Mouse (Mus musculus) hematopoietic stem cell, adult 5-6 weeks (primary cell): ENCODE data around the gene Nsfl1c. TPM values are rescaled to one million over a fixed set of nuclear protein-coding genes. Genes with fewer than 3 reads are reported as not detected.

Experiments
- ATAC-seq, 2 experiments: fragments of 125-278 bp in 1 of 2; replicated peaks in 1 of 2; 2 replicates each; pipeline ENCODE4 v1.8.0; 2016 to 2017; ENCODE audit warnings: inconsistent platforms in 2 of 2, mild to moderate bottlenecking in 2 of 2, moderate number of reproducible peaks in 2 of 2, low read depth in 1 of 2, moderate TSS enrichment in 1 of 2; ENCODE audit not compliant: low FRiP score in 2 of 2, poor library complexity in 2 of 2, severe bottlenecking in 2 of 2, insufficient read depth in 1 of 2, low TSS enrichment in 1 of 2
- total RNA-seq: library from RNA; stranded (forward); fragments of 172-1452, 232-1000 nt; gene quantifications from 2 replicates; pipeline ENCODE4 v1.2.3, GENCODE M21; 2017

Nsfl1c gene
- total RNA-seq, 1 experiment from 2014 or later, result 152 TPM

DNA sequence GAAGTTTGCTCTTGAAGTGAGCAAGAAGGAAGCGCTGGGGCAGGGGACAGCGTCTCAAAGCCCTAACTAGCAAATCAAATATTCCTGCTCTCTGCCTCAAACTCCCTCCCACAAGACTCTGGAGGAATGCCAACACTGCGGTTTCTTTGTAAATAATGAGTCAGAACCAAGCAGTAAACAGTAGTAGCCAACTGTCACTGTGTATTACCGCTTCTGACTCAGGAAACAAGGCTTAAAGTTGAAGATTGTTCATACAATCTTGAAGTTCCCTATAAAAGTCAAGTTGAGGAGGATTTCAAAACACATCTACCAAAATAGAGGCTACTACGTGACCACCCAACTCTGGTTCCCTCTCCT, 42.6 kb downstream of the Nsfl1c start:
- ATAC-seq, result peak; percentile 44 to 47

DNA sequence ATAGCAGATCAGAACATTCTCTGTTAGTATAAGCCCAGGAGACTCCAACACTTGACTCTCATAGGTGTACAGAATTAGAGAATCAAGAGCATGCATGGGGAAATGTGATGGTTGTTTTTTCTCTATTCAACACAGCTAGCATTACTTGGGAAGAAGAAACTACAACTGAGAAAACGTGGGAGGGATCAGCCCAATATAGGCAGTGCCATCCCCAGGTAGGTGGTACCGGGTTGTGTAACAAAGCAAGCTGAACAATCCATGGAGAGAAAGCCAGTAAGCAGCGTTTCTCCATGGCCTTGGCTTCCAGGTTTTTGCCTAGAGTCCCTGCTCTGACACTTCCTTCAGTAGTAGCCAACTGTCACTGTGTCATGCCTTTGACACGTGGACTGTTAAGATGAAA, 44.7 kb downstream of the Nsfl1c start:
- ATAC-seq, result no peak

DNA sequence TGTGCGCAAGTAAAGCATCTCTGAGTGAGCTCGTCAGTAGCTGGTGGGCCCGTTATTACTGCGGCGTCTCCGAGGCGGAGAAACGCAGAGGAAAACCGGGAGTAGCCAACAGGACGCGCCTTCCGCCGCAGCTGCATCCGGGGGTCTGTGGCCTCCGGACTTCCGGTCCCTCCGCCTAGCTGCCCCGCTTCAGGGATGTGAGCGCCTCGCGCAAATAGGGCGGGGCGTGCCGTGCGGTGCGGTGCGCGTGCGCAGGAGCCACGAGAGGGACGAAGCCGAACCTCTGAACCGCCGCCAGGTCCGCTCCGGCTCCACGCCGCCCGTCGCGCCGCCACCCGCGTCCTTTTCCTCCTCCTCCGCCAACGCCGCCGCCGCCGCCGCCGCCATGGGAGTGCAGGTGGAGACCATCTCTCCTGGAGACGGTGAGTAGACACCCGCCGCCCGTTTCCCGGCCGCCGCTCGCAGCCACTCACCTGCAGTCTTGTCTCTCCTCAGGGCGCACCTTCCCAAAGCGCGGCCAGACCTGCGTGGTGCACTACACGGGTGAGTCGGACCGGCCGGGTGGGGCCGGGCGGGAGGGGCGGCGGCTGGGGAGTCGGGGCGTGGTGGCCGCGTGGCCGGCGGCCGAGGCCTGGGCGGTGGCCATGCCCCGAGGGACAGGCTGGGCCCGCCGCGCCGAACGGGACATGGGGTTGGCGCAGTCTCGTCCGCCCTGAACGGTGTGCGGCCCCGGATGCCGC, 48.5 kb downstream of the Nsfl1c start, which contains the start of gene Fkbp1a:
Gene Fkbp1a (plus strand): TSS at position 161 of the 740 bp plus-strand sequence.
- ATAC-seq, result peak; percentile 86 to 89

GRCm38 (mm10) chr2:151543063-151543895, 49.3 kb downstream of the Nsfl1c start:
- no peak; a peak in 1 of 4 replicates for ATAC-seq

DNA sequence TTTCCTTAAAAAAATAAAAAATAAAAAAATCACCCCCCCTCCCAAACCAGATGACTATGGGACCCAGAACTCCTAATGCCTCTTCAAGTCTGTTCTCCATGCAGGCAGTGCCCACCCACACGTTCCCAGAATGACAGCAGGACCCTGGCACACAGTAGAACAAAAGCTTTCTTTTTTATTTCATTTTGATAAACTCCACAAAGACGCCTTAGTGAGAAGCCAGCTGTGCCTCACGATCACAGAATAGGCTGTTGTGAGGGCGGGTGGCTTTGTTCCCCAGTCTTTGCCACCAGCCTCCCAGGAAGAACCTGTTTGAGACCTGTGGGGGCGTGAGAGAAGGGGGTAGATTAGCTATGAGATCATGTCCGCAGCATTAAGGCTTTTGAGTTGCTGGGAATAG, 50.7 kb downstream of the Nsfl1c start:
- ATAC-seq, result no peak

DNA sequence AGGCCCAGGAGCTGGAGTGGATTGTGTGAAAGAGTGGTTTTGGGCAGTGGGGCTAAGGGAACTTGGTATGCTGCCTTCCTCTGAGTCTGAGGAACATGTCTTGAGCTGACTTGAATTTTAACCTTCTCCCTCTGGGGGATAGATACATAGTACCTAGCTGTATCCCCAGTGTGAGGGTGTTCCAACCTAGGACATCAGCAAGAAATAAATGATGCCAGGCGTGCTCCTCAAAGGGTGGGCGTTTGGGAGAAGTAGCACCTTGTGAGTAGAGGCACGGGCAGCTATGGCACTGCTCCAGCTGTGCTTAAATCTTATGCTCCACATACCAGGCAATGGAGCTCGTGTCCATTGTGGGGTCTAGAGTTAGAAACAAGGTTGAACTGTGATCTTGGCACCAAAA, 52.6 kb downstream of the Nsfl1c start:
- no peak for ATAC-seq

GRCm38 (mm10) chr2:151549615-151550121, 55.7 kb downstream of the Nsfl1c start:
- ATAC-seq, result no peak

Other genes with a start within 250 kb of the Nsfl1c start
- not detected in 2 replicates for gene 4921509C19Rik, start 18.0 kb upstream of the Nsfl1c start, total RNA-seq
- 33.6 and 41.1 TPM in 2 replicates for gene Fkbp1a, start 48.3 kb downstream of the Nsfl1c start, total RNA-seq
- gene Sdcbp2, start 78.4 kb downstream of the Nsfl1c start, total RNA-seq, result 0.63 TPM in 1 of 2 replicates, not detected in the other
- not detected in 2 replicates for gene Snph, start 138.4 kb downstream of the Nsfl1c start, total RNA-seq
- not detected in 2 replicates for gene Rad21l, start 174.4 kb downstream of the Nsfl1c start, total RNA-seq
- not detected in 2 replicates for gene Tmem74b, start 207.8 kb downstream of the Nsfl1c start, total RNA-seq